Mouse (Mus musculus) T-cell, adult 2 months (primary cell): ENCODE results near the gene Srrm1.
A peak's percentile ranks its signal among the peaks of the same experiment; 100 is the strongest.
"Not testable (repeated sequence)": the region's sequence is repeated elsewhere in the genome, so short reads cannot be mapped to it uniquely, and the experiment has no call there.

Experiments
- DNase-seq: peaks from one replicate; pipeline ENCODE4 v3.0.0; 2022; ENCODE audit warnings: low spot score

The Srrm1 gene

GRCm38 (mm10) chr4:135353066-135353793 is at the start of gene Srrm1:
TSS of gene Srrm1 (minus strand) at chr4:135353321.
- DNase-seq, result peak; percentile 99

GRCm38 (mm10) chr4:135401881-135402280 is 48.8 kb upstream of the Srrm1 start:
- no peak for DNase-seq

- no peak for DNase-seq
Observed at GRCm38 (mm10) chr4:135397991-135398390, 44.9 kb upstream of the Srrm1 start, which contains the start of gene Ncmap. TSS of gene Ncmap (minus strand) at chr4:135398227.

GRCm38 (mm10) chr4:135397551-135397950 is 44.4 kb upstream of the Srrm1 start:
- DNase-seq, result no peak

GRCm38 (mm10) chr4:135396303-135396702 is 43.2 kb upstream of the Srrm1 start:
- no peak for DNase-seq

- DNase-seq, result no peak
Observed at GRCm38 (mm10) chr4:135395375-135395774, 42.3 kb upstream of the Srrm1 start.

- DNase-seq, result no peak
Observed at GRCm38 (mm10) chr4:135394666-135395065, 41.5 kb upstream of the Srrm1 start.

GRCm38 (mm10) chr4:135393381-135393780 is 40.3 kb upstream of the Srrm1 start:
- no peak for DNase-seq

GRCm38 (mm10) chr4:135392801-135393200 is 39.7 kb upstream of the Srrm1 start:
- DNase-seq, result no peak

- no peak for DNase-seq
Observed at GRCm38 (mm10) chr4:135391014-135391413, 37.9 kb upstream of the Srrm1 start.

GRCm38 (mm10) chr4:135385614-135386013 is 32.5 kb upstream of the Srrm1 start:
- no peak for DNase-seq

GRCm38 (mm10) chr4:135382316-135382715 is 29.2 kb upstream of the Srrm1 start:
- peak; percentile 65 for DNase-seq

- DNase-seq, result no peak
Observed at GRCm38 (mm10) chr4:135381355-135381754, 28.2 kb upstream of the Srrm1 start.

- DNase-seq, result no peak
Observed at GRCm38 (mm10) chr4:135377241-135377640, 24.1 kb upstream of the Srrm1 start.

GRCm38 (mm10) chr4:135375444-135375843 is 22.3 kb upstream of the Srrm1 start:
- DNase-seq, result no peak

GRCm38 (mm10) chr4:135373299-135373698 is 20.2 kb upstream of the Srrm1 start:
- DNase-seq, result no peak

- no peak for DNase-seq
Observed at GRCm38 (mm10) chr4:135370372-135370771, 17.3 kb upstream of the Srrm1 start.

GRCm38 (mm10) chr4:135362828-135363227 is 9.7 kb upstream of the Srrm1 start:
- no peak for DNase-seq

- DNase-seq, result no peak
Observed at GRCm38 (mm10) chr4:135361722-135362121, 8.6 kb upstream of the Srrm1 start.

GRCm38 (mm10) chr4:135358736-135359135 is 5.6 kb upstream of the Srrm1 start:
- DNase-seq, result peak; percentile 50

GRCm38 (mm10) chr4:135357221-135357920 is 4.2 kb upstream of the Srrm1 start:
- no peak for DNase-seq

GRCm38 (mm10) chr4:135355886-135356550 is 2.9 kb upstream of the Srrm1 start:
- no peak for DNase-seq

GRCm38 (mm10) chr4:135354751-135355150 is 1.6 kb upstream of the Srrm1 start:
- DNase-seq, result not testable (repeated sequence)
